Mouse (Mus musculus) megakaryocyte, embryonic 14.5 days (primary cell): ENCODE measurements at regions not wholly inside any gene's neighbourhood (a gene's known extent, or its start where the extent isn't known, plus 50 kb on each side); places are given as distances from the start of the nearest gene placed in this dataset.

Source experiments
- FLI1 ChIP-seq: IDR thresholded peaks from 2 replicates; pipeline ENCODE4 v1.6.1; 2012; ENCODE audit warnings: low read length, inconsistent platforms, mixed read lengths
- GATA1 ChIP-seq: IDR thresholded peaks from 3 replicates; pipeline ENCODE4 v1.6.1; 2012; ENCODE audit warnings: mixed read lengths, low read length, inconsistent platforms, borderline replicate concordance

DNA sequence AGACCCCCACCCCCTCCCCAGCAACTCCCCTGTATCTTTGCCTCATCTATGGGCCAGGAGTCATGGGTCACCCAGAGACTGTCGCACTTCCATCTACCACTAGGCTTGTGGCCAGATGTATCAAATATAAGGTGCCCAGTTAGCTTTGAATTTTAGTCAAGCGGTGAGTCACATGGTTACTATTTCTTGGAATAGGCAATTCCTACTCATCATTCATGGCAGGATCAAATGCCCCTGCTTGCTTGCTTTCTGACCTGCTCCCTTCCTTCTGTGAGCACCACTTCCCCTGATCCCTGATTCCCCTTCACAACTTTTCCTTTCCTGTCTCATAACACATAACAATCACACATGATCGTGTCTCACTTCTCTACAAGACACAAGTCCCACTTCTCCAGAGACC, 288.2 kb upstream of the Jarid2 start:
- no peak for TF ChIP-seq GATA1
- TF ChIP-seq FLI1, result no peak
